Mouse (Mus musculus): Measurements from ENCODE around the gene Prdm16. TPM values are rescaled to one million over a fixed set of nuclear protein-coding genes. Genes with fewer than 3 reads are reported as not detected.

Gene Prdm16
- polyA plus RNA-seq, 1 experiment from 2014 or later, result 39.0 TPM

GRCm38 (mm10) chr4:154596805-154597204, 39.9 kb downstream of the Prdm16 start:
- Histone ChIP-seq H3K36me3 (no peaks in the 10 kb centered on the region), H3K9me3 (no peaks in the 10 kb centered on the region), H3K4me2 (no peak overlapping the region), H3K9ac (no peak overlapping the region), H3K27me3 (peaks cover 36% of the 10 kb centered on the region), H3K27ac (no peak overlapping the region), H3K4me1 (peaks cover 79% of the 10 kb centered on the region), H3K4me3 (no peak overlapping the region)
- ATAC-seq (ENCODE audit: insufficient number of reproducible peaks, insufficient read depth, low FRiP score, low TSS enrichment, low read depth), result no peak
- 70% methylated on average over 4 of the region's 4 CpGs for WGBS

GRCm38 (mm10) chr4:154594761-154595556, 41.7 kb downstream of the Prdm16 start:
- peak overlapping the region; percentile 26 for H3K4me2 ChIP-seq
- peak overlapping the region; percentile 62; the same call in 1 of the 2 replicates for H3K27ac ChIP-seq
- peaks cover 75% of the 10 kb centered on the region for H3K4me1 ChIP-seq
- H3K4me3 ChIP-seq, result no peak overlapping the region
- peak overlapping the region; percentile 46; the same call in 1 of the 2 replicates for H3K9ac ChIP-seq
- peaks cover 36% of the 10 kb centered on the region for H3K27me3 ChIP-seq
- H3K36me3 ChIP-seq, result no peaks in the 10 kb centered on the region
- ATAC-seq (ENCODE audit: insufficient number of reproducible peaks, insufficient read depth, low FRiP score, low TSS enrichment, low read depth), result peak; percentile 18; the same call in 1 of the 2 replicates
- no peaks in the 10 kb centered on the region for H3K9me3 ChIP-seq
- 16% methylated on average over 21 of the region's 21 CpGs for WGBS

GRCm38 (mm10) chr4:154594116-154594760, 42.4 kb downstream of the Prdm16 start:
- no peak overlapping the region for H3K4me3 ChIP-seq
- H3K9ac ChIP-seq, result peak overlapping the region; percentile 46; the same call in 1 of the 2 replicates
- peak overlapping the region; percentile 62; the same call in 1 of the 2 replicates for H3K27ac ChIP-seq
- 43% methylated on average over 17 of the region's 17 CpGs for WGBS
- no peak for ATAC-seq (ENCODE audit: insufficient number of reproducible peaks, insufficient read depth, low FRiP score, low TSS enrichment, low read depth)
- H3K9me3 ChIP-seq, result no peaks in the 10 kb centered on the region
- H3K4me1 ChIP-seq, result peaks cover 68% of the 10 kb centered on the region
- peaks cover 36% of the 10 kb centered on the region for H3K27me3 ChIP-seq
- H3K36me3 ChIP-seq, result no peaks in the 10 kb centered on the region
- peak overlapping the region; percentile 26 for H3K4me2 ChIP-seq

GRCm38 (mm10) chr4:154592562-154592961, 44.1 kb downstream of the Prdm16 start:
- peaks cover 68% of the 10 kb centered on the region for H3K4me1 ChIP-seq

GRCm38 (mm10) chr4:154590910-154591309, 45.8 kb downstream of the Prdm16 start:
- Histone ChIP-seq H3K4me3 (no peak overlapping the region), H3K36me3 (no peaks in the 10 kb centered on the region), H3K27ac (no peak overlapping the region), H3K27me3 (peaks cover 27% of the 10 kb centered on the region), H3K4me1 (peaks cover 81% of the 10 kb centered on the region), H3K4me2 (no peak overlapping the region), H3K9me3 (no peaks in the 10 kb centered on the region), H3K9ac (no peak overlapping the region)
- 36% methylated on average over 10 of the region's 11 CpGs for WGBS
- no peak for ATAC-seq (ENCODE audit: insufficient number of reproducible peaks, insufficient read depth, low FRiP score, low TSS enrichment, low read depth)

More at GRCm38 (mm10) chr4:154592562-154592961, 44.1 kb downstream of the Prdm16 start:
- 0 out of 2 replicates have a peak overlapping the region, but pooled peaks have one; percentile 32 for H3K9ac ChIP-seq
- H3K4me2 ChIP-seq, result no peak overlapping the region
- H3K9me3 ChIP-seq, result no peaks in the 10 kb centered on the region
- H3K36me3 ChIP-seq, result no peaks in the 10 kb centered on the region
- no peak overlapping the region for H3K4me3 ChIP-seq
- WGBS, result 74% methylated on average over 13 of the region's 13 CpGs
- no peak for ATAC-seq (ENCODE audit: insufficient number of reproducible peaks, insufficient read depth, low FRiP score, low TSS enrichment, low read depth)
- H3K27ac ChIP-seq, result no peak overlapping the region
- H3K27me3 ChIP-seq, result peaks cover 27% of the 10 kb centered on the region

GRCm38 (mm10) chr4:154586334-154586733, 50.3 kb downstream of the Prdm16 start:
- Histone ChIP-seq H3K36me3 (no peaks in the 10 kb centered on the region), H3K4me3 (no peak overlapping the region), H3K9ac (peak overlapping the region; percentile 22; the same call in 1 of the 2 replicates), H3K27me3 (no peaks in the 10 kb centered on the region), H3K27ac (peak overlapping the region; percentile 87), H3K4me1 (peaks cover 82% of the 10 kb centered on the region), H3K4me2 (peak overlapping the region; percentile 26; the same call in 1 of the 2 replicates), H3K9me3 (no peaks in the 10 kb centered on the region)
- 34% methylated on average over 11 of the region's 11 CpGs for WGBS
- 0 out of 2 replicates have a peak, but pooled peaks have one; percentile 26 for ATAC-seq (ENCODE audit: insufficient number of reproducible peaks, insufficient read depth, low FRiP score, low TSS enrichment, low read depth)

GRCm38 (mm10) chr4:154585779-154586178, 50.9 kb downstream of the Prdm16 start:
- H3K4me1 ChIP-seq, result peaks cover 82% of the 10 kb centered on the region
- 0 out of 2 replicates have a peak overlapping the region, but pooled peaks have one; percentile 22 for H3K9ac ChIP-seq
- H3K27me3 ChIP-seq, result no peaks in the 10 kb centered on the region
- peak overlapping the region; percentile 26 for H3K4me2 ChIP-seq
- H3K36me3 ChIP-seq, result no peaks in the 10 kb centered on the region
- ATAC-seq (ENCODE audit: insufficient number of reproducible peaks, insufficient read depth, low FRiP score, low TSS enrichment, low read depth), result no peak
- H3K27ac ChIP-seq, result peak overlapping the region; percentile 87
- 31% methylated on average over 14 of the region's 14 CpGs for WGBS
- no peak overlapping the region for H3K4me3 ChIP-seq
- no peaks in the 10 kb centered on the region for H3K9me3 ChIP-seq

- Histone ChIP-seq H3K4me2 (no peak overlapping the region), H3K27ac (no peak overlapping the region), H3K27me3 (no peaks in the 10 kb centered on the region), H3K36me3 (no peaks in the 10 kb centered on the region), H3K4me1 (peaks cover 87% of the 10 kb centered on the region), H3K9ac (no peak overlapping the region), H3K9me3 (no peaks in the 10 kb centered on the region), H3K4me3 (no peak overlapping the region)
- WGBS, result 86% methylated on average over 13 of the region's 13 CpGs
- ATAC-seq (ENCODE audit: insufficient number of reproducible peaks, insufficient read depth, low FRiP score, low TSS enrichment, low read depth), result no peak
Observed at GRCm38 (mm10) chr4:154583712-154584111, 53.0 kb downstream of the Prdm16 start.

GRCm38 (mm10) chr4:154582607-154583236, 54.0 kb downstream of the Prdm16 start:
- no peak overlapping the region for H3K4me2 ChIP-seq
- peaks cover 83% of the 10 kb centered on the region for H3K4me1 ChIP-seq

GRCm38 (mm10) chr4:154581261-154581886, 55.3 kb downstream of the Prdm16 start:
- ATAC-seq (ENCODE audit: insufficient number of reproducible peaks, insufficient read depth, low FRiP score, low TSS enrichment, low read depth), result no peak
- no peak overlapping the region for H3K4me3 ChIP-seq
- 36% methylated on average over 16 of the region's 16 CpGs for WGBS
- H3K36me3 ChIP-seq, result no peaks in the 10 kb centered on the region
- H3K4me2 ChIP-seq, result no peak overlapping the region
- H3K9me3 ChIP-seq, result no peaks in the 10 kb centered on the region
- no peaks in the 10 kb centered on the region for H3K27me3 ChIP-seq
- H3K4me1 ChIP-seq, result peaks cover 70% of the 10 kb centered on the region
- peak overlapping the region; percentile 62 for H3K27ac ChIP-seq
- no peak overlapping the region for H3K9ac ChIP-seq

More at GRCm38 (mm10) chr4:154582607-154583236, 54.0 kb downstream of the Prdm16 start:
- ATAC-seq (ENCODE audit: insufficient number of reproducible peaks, insufficient read depth, low FRiP score, low TSS enrichment, low read depth), result no peak
- 78% methylated on average over 21 of the region's 21 CpGs for WGBS
- H3K27me3 ChIP-seq, result no peaks in the 10 kb centered on the region
- H3K36me3 ChIP-seq, result no peaks in the 10 kb centered on the region
- no peak overlapping the region for H3K9ac ChIP-seq
- H3K9me3 ChIP-seq, result no peaks in the 10 kb centered on the region
- peak overlapping the region; percentile 23; the same call in 1 of the 2 replicates for H3K27ac ChIP-seq
- H3K4me3 ChIP-seq, result no peak overlapping the region
